Mouse (Mus musculus): Measurements from ENCODE around the gene Krtcap3. TPM values are rescaled to one million over a fixed set of nuclear protein-coding genes. Genes with fewer than 3 reads are reported as not detected.
"Not testable (repeated sequence)": the region's sequence is repeated elsewhere in the genome, so short reads cannot be mapped to it uniquely, and the experiment has no call there.

Gene Krtcap3
- polyA plus RNA-seq (2012; ENCODE audit: insufficient read depth, insufficient read length, low replicate concordance, missing spikeins): not detected in 2 replicates

DNA sequence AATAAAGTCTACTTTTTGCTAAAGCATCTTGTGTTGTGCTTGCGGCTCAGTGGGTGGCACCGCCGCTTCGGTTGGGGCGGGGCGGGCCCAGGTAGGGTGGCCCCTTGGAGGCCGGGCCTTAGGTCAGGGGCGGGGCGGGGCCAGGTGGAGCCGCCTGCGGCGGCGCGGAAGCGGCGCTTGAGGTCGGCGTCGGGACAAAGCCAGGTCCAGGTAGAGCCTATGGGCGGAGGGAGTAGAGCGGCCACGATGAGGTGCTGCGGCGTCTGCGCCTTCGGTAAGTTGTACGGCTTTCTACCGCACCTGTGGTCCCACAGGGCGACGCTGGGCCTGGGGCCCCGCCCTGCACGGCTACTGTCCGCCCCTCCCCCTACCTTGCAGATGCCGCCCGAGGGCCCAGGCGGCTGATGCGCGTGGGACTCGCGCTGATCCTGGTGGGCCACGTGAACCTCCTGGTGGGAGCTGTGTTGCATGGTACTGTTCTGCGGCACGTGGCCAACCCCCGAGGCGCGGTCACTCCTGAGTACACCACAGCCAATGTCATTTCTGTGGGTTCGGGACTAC is at the start of gene Krtcap3:
TSS of gene Krtcap3 (plus strand) at position 151 of the 561 bp plus-strand sequence.
- H3K4me3 ChIP-seq (ENCODE audit: insufficient read depth, low read depth, low read length): no peak within 1 kb of the TSS

DNA sequence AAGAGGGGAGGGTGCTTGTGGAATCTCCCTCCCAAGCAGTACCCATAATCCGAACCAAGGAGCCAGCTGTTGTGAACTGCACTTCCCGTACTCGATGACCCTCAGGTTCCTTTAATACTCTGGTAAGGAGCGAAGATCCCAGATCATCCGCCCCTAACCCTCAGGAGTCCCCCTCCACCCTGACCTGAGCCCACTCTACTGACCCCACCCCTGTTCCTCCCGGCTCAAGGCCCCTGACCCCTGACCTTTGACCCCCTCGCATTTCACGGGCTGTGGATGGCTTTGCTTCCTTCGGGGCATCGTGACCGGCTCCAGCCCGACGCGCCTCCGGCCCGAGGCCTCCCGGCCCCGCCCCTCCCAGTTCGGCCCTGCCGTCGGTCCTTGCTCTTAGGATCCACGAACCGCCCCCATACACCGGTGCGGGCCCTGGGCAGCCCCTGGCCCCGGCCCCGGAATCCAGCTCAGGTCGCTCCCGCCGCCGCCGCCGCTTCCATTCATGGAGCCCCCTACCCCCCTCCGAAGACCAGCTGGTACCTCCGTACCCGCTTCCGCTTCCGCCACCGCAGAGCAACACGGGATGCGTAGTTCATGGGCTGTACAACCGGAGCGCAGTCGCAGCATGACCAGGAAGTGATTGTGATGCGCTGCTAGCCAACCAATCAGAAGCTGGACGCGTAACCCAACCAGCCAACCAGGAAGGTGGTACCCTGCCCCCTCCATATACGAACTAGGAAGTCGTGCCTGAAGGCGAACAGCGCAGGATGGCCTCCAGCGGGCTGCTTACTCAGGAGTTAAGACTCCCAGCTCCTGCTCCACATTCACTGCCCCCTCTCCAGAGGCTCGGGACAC is 49.5 kb upstream of the Krtcap3 start, which contains the start of gene Zfp513:
TSS of gene Zfp513 (minus strand) at position 562 of the 849 bp plus-strand sequence.
- peak within 1 kb of the TSS; percentile 28 for H3K27ac ChIP-seq (ENCODE audit: insufficient read depth, low read depth, low read length)
- H3K4me3 ChIP-seq (ENCODE audit: insufficient read depth, low read depth, low read length): peak within 1 kb of the TSS; percentile 69
- under 1% methylated on average over 53 of the region's 53 CpGs for WGBS
- TF ChIP-seq CTCF (IDR thresholded peaks at IDR 0.05; ENCODE audit: insufficient read depth, low read depth, low read length): no peak
- peak; percentile 56 for TF ChIP-seq POLR2A (IDR thresholded peaks at IDR 0.05; ENCODE audit: insufficient read depth, low read depth, low read length)
- H3K4me1 ChIP-seq (ENCODE audit: control insufficient read depth, insufficient read depth, low read length): peaks cover 17% of the 10 kb centered on the region

More for the DNA sequence above, at the start of gene Krtcap3:
- no peak for TF ChIP-seq POLR2A (IDR thresholded peaks at IDR 0.05; ENCODE audit: insufficient read depth, low read depth, low read length)
- no peak for TF ChIP-seq CTCF (IDR thresholded peaks at IDR 0.05; ENCODE audit: insufficient read depth, low read depth, low read length)
- Histone ChIP-seq H3K27ac (ENCODE audit: insufficient read depth, low read depth, low read length) (no peak within 1 kb of the TSS), H3K4me1 (ENCODE audit: control insufficient read depth, insufficient read depth, low read length) (peaks cover 6% of the 10 kb centered on the region; the same call in 1 of the 2 replicates)
- WGBS: 28% methylated on average over 47 of the region's 47 CpGs

DNA sequence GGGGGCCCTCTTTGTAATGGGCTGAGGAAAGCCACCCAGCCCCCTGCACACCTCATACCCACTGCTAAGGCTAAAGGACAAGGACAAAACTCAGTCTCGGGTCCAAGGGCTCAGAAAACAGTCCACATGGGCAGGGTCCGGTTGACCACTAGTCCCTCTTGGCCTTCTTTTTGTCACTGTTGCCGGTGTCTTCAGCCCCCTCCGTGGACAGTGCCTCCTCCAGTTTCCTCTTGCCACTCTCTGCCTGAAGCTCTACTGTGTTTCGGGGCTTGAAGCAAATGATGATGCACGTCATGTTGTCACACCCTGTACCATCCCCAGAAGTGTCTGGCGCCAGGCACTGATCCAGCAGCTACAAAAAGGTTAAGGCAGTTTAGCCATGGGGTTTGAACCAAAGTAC is 48.6 kb upstream of the Krtcap3 start:
- Histone ChIP-seq H3K4me3 (ENCODE audit: insufficient read depth, low read depth, low read length) (peak overlapping the region; percentile 53), H3K27ac (ENCODE audit: insufficient read depth, low read depth, low read length) (0 out of 2 replicates have a peak overlapping the region, but pooled peaks have one; percentile 28), H3K4me1 (ENCODE audit: control insufficient read depth, insufficient read depth, low read length) (peaks cover 17% of the 10 kb centered on the region)
- WGBS: 88% methylated on average over 7 of the region's 7 CpGs
- TF ChIP-seq CTCF (IDR thresholded peaks at IDR 0.05; ENCODE audit: insufficient read depth, low read depth, low read length) (no peak), POLR2A (IDR thresholded peaks at IDR 0.05; ENCODE audit: insufficient read depth, low read depth, low read length) (no peak)

DNA sequence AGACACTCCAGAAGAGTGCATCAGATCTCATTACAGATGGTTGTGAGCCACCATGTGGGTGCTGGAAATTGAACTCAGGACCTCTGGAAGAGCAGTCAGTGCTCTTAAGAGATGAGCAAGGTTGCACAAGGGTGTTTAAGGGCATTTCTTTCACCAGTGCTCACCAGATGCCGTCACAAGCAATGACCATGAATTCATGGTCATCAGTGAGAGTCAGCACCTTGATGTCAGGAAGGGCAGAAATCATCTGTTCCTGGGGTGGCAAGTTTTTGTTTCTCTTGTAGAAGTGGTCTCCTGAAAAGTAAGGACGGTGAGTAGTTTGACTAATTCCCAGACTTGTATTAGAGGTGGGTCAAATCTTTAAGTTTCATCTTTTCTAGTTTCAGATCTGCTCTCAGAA is 47.6 kb upstream of the Krtcap3 start:
- TF ChIP-seq POLR2A (IDR thresholded peaks at IDR 0.05; ENCODE audit: insufficient read depth, low read depth, low read length) (no peak), CTCF (IDR thresholded peaks at IDR 0.05; ENCODE audit: insufficient read depth, low read depth, low read length) (no peak)
- Histone ChIP-seq H3K27ac (ENCODE audit: insufficient read depth, low read depth, low read length) (no peak overlapping the region), H3K4me3 (ENCODE audit: insufficient read depth, low read depth, low read length) (no peak overlapping the region), H3K4me1 (ENCODE audit: control insufficient read depth, insufficient read depth, low read length) (peaks cover 17% of the 10 kb centered on the region)
- 98% methylated on average over 2 of the region's 2 CpGs for WGBS

GRCm38 (mm10) chr5:31204421-31204820 is 47.1 kb upstream of the Krtcap3 start:
- H3K27ac ChIP-seq (ENCODE audit: insufficient read depth, low read depth, low read length): no peak overlapping the region
- TF ChIP-seq CTCF (IDR thresholded peaks at IDR 0.05; ENCODE audit: insufficient read depth, low read depth, low read length) (no peak), POLR2A (IDR thresholded peaks at IDR 0.05; ENCODE audit: insufficient read depth, low read depth, low read length) (no peak)
- peaks cover 17% of the 10 kb centered on the region for H3K4me1 ChIP-seq (ENCODE audit: control insufficient read depth, insufficient read depth, low read length)
- H3K4me3 ChIP-seq (ENCODE audit: insufficient read depth, low read depth, low read length): no peak overlapping the region
- 94% methylated on average over 6 of the region's 6 CpGs for WGBS

- not testable (repeated sequence) for H3K4me3 ChIP-seq (ENCODE audit: insufficient read depth, low read depth, low read length); H3K4me1 ChIP-seq (ENCODE audit: control insufficient read depth, insufficient read depth, low read length); H3K27ac ChIP-seq (ENCODE audit: insufficient read depth, low read depth, low read length)
- 82% methylated on average over 6 of the region's 6 CpGs for WGBS
These were observed 34.9 kb upstream of the Krtcap3 start for GRCm38 (mm10) chr5:31216554-31216953.

- Histone ChIP-seq H3K27ac (ENCODE audit: insufficient read depth, low read depth, low read length) (no peak overlapping the region), H3K4me1 (ENCODE audit: control insufficient read depth, insufficient read depth, low read length) (0 out of 2 replicates have a peak, but pooled peaks cover 2% of the 10 kb centered on the region), H3K4me3 (ENCODE audit: insufficient read depth, low read depth, low read length) (no peak overlapping the region)
- TF ChIP-seq CTCF (IDR thresholded peaks at IDR 0.05; ENCODE audit: insufficient read depth, low read depth, low read length) (no peak), POLR2A (IDR thresholded peaks at IDR 0.05; ENCODE audit: insufficient read depth, low read depth, low read length) (no peak)
- WGBS: 57% methylated on average over 7 of the region's 7 CpGs
These were observed 33.2 kb upstream of the Krtcap3 start for GRCm38 (mm10) chr5:31218294-31218693.

DNA sequence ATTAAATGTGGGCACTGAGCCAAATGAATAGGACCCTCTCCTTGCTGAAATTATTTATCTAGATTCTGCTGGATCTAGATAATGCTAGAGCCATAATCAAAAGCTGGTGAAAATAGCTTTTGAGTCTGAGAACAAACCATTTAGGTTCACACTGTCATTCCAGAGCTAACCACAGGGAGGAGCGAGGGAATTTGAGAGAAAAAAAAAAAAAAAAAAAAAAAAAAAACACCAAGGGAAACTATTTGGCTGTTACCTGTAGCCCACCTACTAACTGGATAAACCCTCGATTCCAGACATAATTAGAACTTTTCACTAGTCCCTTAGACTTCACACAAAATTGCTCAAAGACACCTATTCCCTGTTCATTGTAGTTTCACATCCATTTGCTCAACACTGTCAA is 32.4 kb upstream of the Krtcap3 start:
- Histone ChIP-seq H3K4me1 (ENCODE audit: control insufficient read depth, insufficient read depth, low read length) (0 out of 2 replicates have a peak, but pooled peaks cover 2% of the 10 kb centered on the region), H3K4me3 (ENCODE audit: insufficient read depth, low read depth, low read length) (no peak overlapping the region), H3K27ac (ENCODE audit: insufficient read depth, low read depth, low read length) (no peak overlapping the region)
- no peak for TF ChIP-seq POLR2A (IDR thresholded peaks at IDR 0.05; ENCODE audit: insufficient read depth, low read depth, low read length)
- no peak for TF ChIP-seq CTCF (IDR thresholded peaks at IDR 0.05; ENCODE audit: insufficient read depth, low read depth, low read length)
- 3% methylated on average over 2 of the region's 2 CpGs for WGBS

DNA sequence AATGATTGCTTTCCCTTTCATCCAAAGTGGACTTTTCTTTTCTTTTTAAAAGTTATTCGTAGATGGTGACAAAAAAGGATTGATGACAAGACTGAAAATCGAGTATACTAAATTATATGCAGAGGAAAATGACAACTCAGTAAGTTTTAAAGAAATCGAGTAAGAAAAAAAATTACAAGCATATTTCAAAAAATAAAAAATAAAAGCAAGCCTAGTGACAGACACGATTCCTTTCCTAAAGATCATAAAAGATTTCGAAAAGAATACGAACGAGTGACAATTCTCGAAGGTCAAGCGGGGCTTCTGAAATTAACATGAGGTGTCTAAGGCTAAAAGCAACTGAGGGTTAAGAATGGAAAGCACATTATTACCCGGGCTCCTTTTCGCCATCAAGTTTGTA is 32.0 kb upstream of the Krtcap3 start:
- TF ChIP-seq POLR2A (IDR thresholded peaks at IDR 0.05; ENCODE audit: insufficient read depth, low read depth, low read length) (no peak), CTCF (IDR thresholded peaks at IDR 0.05; ENCODE audit: insufficient read depth, low read depth, low read length) (no peak)
- no peak overlapping the region for H3K27ac ChIP-seq (ENCODE audit: insufficient read depth, low read depth, low read length)
- H3K4me1 ChIP-seq (ENCODE audit: control insufficient read depth, insufficient read depth, low read length): 0 out of 2 replicates have a peak, but pooled peaks cover 2% of the 10 kb centered on the region
- H3K4me3 ChIP-seq (ENCODE audit: insufficient read depth, low read depth, low read length): peak overlapping the region; percentile 97
- 1% methylated on average over 11 of the region's 11 CpGs for WGBS

All from olfactory bulb, adult 2 months (tissue).